Mouse (Mus musculus): ENCODE data around the gene Spdye4a. TPM values are rescaled to one million over a fixed set of nuclear protein-coding genes. Genes with fewer than 3 reads are reported as not detected.

Spdye4a gene
- polyA plus RNA-seq, 1 experiment: not detected

DNA sequence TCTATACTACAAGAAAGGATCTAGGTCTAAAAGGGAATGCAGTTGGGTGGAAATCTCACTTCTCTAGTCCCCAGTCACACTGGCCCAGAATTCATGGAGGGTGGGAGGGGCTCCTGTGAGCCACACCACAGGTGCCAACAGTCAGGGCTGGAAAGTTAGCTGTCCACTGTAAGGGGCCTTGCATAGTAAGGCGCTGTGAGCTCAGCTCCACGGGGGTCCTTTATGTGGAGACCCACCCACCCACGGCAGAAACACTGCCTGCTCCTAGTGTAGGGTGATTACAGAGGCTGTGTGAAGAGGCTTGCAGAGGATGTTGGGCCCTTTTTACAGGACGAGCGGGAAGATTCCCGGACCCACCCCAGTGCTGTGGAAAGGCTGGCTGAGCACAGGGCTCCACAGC, 25.3 kb upstream of the Spdye4a start:
- Histone ChIP-seq H3K27me3 (ENCODE audit: control insufficient read depth, insufficient read depth, low read length, poor library complexity, severe bottlenecking) (peaks cover 14% of the 10 kb centered on the region), H3K4me3 (ENCODE audit: low read depth, low read length) (no peak overlapping the region), H3K36me3 (ENCODE audit: control insufficient read depth, insufficient read depth, low read length, poor library complexity, severe bottlenecking) (no peaks in the 10 kb centered on the region), H3K9ac (ENCODE audit: low read depth, poor library complexity, severe bottlenecking) (no peak overlapping the region), H3K4me1 (ENCODE audit: control insufficient read depth, insufficient read depth, low read length) (no peaks in the 10 kb centered on the region), H3K9me3 (replicated peaks; ENCODE audit: control insufficient read depth, insufficient read depth, low read length, poor library complexity, severe bottlenecking) (no peaks in the 10 kb centered on the region), H3K27ac (ENCODE audit: insufficient read depth, low read length) (no peak overlapping the region)
- TF ChIP-seq EP300 (IDR thresholded peaks at IDR 0.05; ENCODE audit: insufficient read depth, low read depth, low read length) (no peak), POLR2A (IDR thresholded peaks at IDR 0.05; ENCODE audit: insufficient read depth, low read length) (no peak), CTCF (IDR thresholded peaks at IDR 0.05; ENCODE audit: low read depth, low read length) (no peak)

DNA sequence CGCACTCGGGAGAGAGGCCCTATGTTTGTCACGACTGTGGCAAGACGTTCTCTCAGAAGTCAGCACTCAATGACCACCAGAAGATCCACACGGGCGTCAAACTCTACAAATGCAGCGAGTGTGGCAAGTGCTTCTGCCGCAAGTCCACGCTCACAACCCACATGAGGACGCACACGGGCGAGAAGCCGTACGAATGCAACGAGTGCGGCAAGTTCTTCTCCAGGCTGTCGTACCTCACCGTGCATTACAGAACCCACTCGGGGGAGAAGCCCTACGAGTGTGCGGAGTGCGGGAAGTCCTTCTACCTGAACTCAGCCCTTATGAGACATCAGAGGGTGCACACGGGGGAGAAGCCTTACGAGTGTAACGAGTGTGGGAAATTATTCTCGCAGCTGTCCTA, 18.2 kb upstream of the Spdye4a start:
- no peak overlapping the region for H3K4me3 ChIP-seq (ENCODE audit: low read depth, low read length)
- no peaks in the 10 kb centered on the region for H3K9me3 ChIP-seq (replicated peaks; ENCODE audit: control insufficient read depth, insufficient read depth, low read length, poor library complexity, severe bottlenecking)
- no peak overlapping the region for H3K9ac ChIP-seq (ENCODE audit: low read depth, poor library complexity, severe bottlenecking)
- H3K27ac ChIP-seq (ENCODE audit: insufficient read depth, low read length): no peak overlapping the region
- TF ChIP-seq POLR2A (IDR thresholded peaks at IDR 0.05; ENCODE audit: insufficient read depth, low read length) (no peak), CTCF (IDR thresholded peaks at IDR 0.05; ENCODE audit: low read depth, low read length) (no peak), EP300 (IDR thresholded peaks at IDR 0.05; ENCODE audit: insufficient read depth, low read depth, low read length) (no peak)
- H3K27me3 ChIP-seq (ENCODE audit: control insufficient read depth, insufficient read depth, low read length, poor library complexity, severe bottlenecking): no peaks in the 10 kb centered on the region
- H3K4me1 ChIP-seq (ENCODE audit: control insufficient read depth, insufficient read depth, low read length): no peaks in the 10 kb centered on the region
- peaks cover 4% of the 10 kb centered on the region; the same call in 1 of the 2 replicates for H3K36me3 ChIP-seq (ENCODE audit: control insufficient read depth, insufficient read depth, low read length, poor library complexity, severe bottlenecking)

DNA sequence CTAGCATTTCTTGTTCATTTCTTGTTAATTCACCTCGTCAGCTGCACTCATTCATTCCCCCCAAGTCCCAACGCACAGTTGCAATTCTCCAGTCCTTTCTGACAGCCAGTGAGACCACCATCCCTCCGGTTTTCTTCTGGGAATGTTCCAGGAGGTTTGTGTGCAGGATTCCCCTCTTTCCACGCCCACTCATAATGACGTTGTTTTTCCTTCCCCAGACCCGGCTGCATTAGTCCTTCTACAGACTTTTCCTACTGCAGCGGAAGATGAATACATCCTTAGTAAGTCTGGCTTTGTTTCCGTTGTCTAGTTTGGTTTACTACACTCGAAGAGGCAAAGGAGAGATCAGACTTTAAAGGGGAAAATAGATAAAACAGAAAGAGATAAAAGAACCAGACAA, 9.3 kb upstream of the Spdye4a start:
- no peak for TF ChIP-seq CTCF (IDR thresholded peaks at IDR 0.05; ENCODE audit: low read depth, low read length)
- Histone ChIP-seq H3K27ac (ENCODE audit: insufficient read depth, low read length) (no peak overlapping the region), H3K9me3 (replicated peaks; ENCODE audit: control insufficient read depth, insufficient read depth, low read length, poor library complexity, severe bottlenecking) (no peaks in the 10 kb centered on the region), H3K4me3 (ENCODE audit: low read depth, low read length) (no peak overlapping the region), H3K27me3 (ENCODE audit: control insufficient read depth, insufficient read depth, low read length, poor library complexity, severe bottlenecking) (no peaks in the 10 kb centered on the region), H3K4me1 (ENCODE audit: control insufficient read depth, insufficient read depth, low read length) (no peaks in the 10 kb centered on the region), H3K36me3 (ENCODE audit: control insufficient read depth, insufficient read depth, low read length, poor library complexity, severe bottlenecking) (no peaks in the 10 kb centered on the region), H3K9ac (ENCODE audit: low read depth, poor library complexity, severe bottlenecking) (no peak overlapping the region)

DNA sequence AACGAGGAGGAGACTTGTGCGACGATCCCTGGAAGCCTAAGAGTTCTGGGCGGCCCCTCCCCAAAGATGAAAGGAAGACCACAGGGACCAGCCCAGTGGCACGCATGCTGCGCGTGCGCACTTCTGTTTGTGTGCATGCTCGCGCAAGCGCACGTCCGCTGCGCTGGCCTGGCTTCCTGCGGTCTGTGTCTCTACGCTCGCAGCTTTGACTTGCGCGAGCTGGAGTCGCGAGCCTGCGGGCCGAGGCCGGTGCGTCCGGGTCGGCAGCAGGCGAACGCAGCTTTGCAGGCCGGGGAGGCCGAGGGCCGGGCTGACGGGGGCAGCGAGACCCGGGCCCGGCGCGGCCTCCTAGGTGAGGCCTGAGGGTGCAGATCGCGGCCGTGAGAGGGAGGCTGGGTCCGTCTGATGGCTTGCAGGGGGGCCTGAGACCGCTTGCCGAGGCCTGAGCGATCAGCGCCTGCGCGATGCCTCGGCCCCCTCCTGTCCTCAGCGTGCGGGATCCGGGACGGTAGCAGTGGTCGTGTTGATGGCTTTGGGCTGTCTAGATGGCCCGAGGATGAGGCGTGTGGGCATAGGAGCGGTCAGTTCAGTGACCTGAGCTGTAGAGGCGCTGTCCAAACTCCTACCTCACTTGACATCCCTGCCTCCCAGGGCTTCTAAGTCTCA, 8.5 kb upstream of the Spdye4a start, which contains the start of gene Zfp12:
Gene Zfp12, plus strand, starts transcription at position 136 of the 666 bp plus-strand sequence.
- Histone ChIP-seq H3K27me3 (ENCODE audit: control insufficient read depth, insufficient read depth, low read length, poor library complexity, severe bottlenecking) (no peaks in the 10 kb centered on the region), H3K9ac (ENCODE audit: low read depth, poor library complexity, severe bottlenecking) (peak within 1 kb of the TSS; percentile 49), H3K36me3 (ENCODE audit: control insufficient read depth, insufficient read depth, low read length, poor library complexity, severe bottlenecking) (no peaks in the 10 kb centered on the region), H3K27ac (ENCODE audit: insufficient read depth, low read length) (no peak within 1 kb of the TSS), H3K9me3 (replicated peaks; ENCODE audit: control insufficient read depth, insufficient read depth, low read length, poor library complexity, severe bottlenecking) (no peaks in the 10 kb centered on the region), H3K4me1 (ENCODE audit: control insufficient read depth, insufficient read depth, low read length) (no peaks in the 10 kb centered on the region), H3K4me3 (ENCODE audit: low read depth, low read length) (peak within 1 kb of the TSS; percentile 69)
- TF ChIP-seq POLR2A (IDR thresholded peaks at IDR 0.05; ENCODE audit: insufficient read depth, low read length) (peak; percentile 21), EP300 (IDR thresholded peaks at IDR 0.05; ENCODE audit: insufficient read depth, low read depth, low read length) (0 out of 2 replicates have a peak, but pooled peaks have one; percentile 48), CTCF (IDR thresholded peaks at IDR 0.05; ENCODE audit: low read depth, low read length) (no peak)

DNA sequence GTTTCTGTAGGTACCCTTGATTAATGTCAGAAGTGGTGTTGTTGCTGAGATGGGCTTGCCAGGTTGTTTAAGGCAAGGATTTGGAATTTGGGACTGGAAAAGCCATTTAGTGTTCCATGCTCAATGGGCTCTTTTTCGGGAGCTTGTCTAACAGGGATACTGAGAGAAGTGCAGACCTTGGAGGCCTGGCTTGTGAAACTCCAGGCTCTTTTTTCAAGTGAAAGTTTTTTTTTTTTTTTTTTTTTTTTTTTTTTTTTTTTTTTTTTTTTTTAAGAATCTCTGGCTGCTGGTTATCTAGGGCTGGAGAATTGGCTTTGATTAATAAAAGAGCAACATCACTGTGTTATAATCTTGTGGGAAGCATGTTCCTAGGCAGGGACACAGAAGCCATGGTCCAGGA, 4.4 kb downstream of the Spdye4a start:
- H3K4me3 ChIP-seq (ENCODE audit: low read depth, low read length): no peak overlapping the region
- no peaks in the 10 kb centered on the region for H3K27me3 ChIP-seq (ENCODE audit: control insufficient read depth, insufficient read depth, low read length, poor library complexity, severe bottlenecking)
- H3K27ac ChIP-seq (ENCODE audit: insufficient read depth, low read length): no peak overlapping the region
- H3K36me3 ChIP-seq (ENCODE audit: control insufficient read depth, insufficient read depth, low read length, poor library complexity, severe bottlenecking): no peaks in the 10 kb centered on the region
- H3K9ac ChIP-seq (ENCODE audit: low read depth, poor library complexity, severe bottlenecking): no peak overlapping the region
- no peak for TF ChIP-seq POLR2A (IDR thresholded peaks at IDR 0.05; ENCODE audit: insufficient read depth, low read length)
- no peak for TF ChIP-seq CTCF (IDR thresholded peaks at IDR 0.05; ENCODE audit: low read depth, low read length)
- no peak for TF ChIP-seq EP300 (IDR thresholded peaks at IDR 0.05; ENCODE audit: insufficient read depth, low read depth, low read length)
- no peaks in the 10 kb centered on the region for H3K9me3 ChIP-seq (replicated peaks; ENCODE audit: control insufficient read depth, insufficient read depth, low read length, poor library complexity, severe bottlenecking)
- H3K4me1 ChIP-seq (ENCODE audit: control insufficient read depth, insufficient read depth, low read length): no peaks in the 10 kb centered on the region

DNA sequence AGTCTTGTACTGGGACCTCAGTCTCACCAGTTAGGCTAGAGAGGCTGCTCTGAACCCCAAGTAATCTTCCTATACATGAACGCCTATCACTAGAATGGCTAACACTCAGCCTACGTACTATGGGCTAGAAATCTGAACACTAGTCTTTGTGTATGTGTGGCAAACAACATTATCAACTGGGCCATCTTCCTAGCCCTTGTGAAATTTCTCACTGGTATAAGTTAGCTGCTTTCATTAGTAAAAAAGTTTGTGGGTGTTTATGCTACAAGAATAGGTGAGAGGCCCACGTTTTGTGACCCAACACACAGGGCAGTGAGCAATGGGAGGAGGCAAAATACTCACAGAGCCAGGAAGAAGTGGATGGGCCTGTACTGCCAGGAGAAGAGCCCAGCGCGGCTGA, 5.7 kb downstream of the Spdye4a start:
- H3K4me3 ChIP-seq (ENCODE audit: low read depth, low read length): no peak overlapping the region
- H3K9me3 ChIP-seq (replicated peaks; ENCODE audit: control insufficient read depth, insufficient read depth, low read length, poor library complexity, severe bottlenecking): no peaks in the 10 kb centered on the region
- no peaks in the 10 kb centered on the region for H3K36me3 ChIP-seq (ENCODE audit: control insufficient read depth, insufficient read depth, low read length, poor library complexity, severe bottlenecking)
- H3K27ac ChIP-seq (ENCODE audit: insufficient read depth, low read length): no peak overlapping the region
- H3K27me3 ChIP-seq (ENCODE audit: control insufficient read depth, insufficient read depth, low read length, poor library complexity, severe bottlenecking): no peaks in the 10 kb centered on the region
- no peak overlapping the region for H3K9ac ChIP-seq (ENCODE audit: low read depth, poor library complexity, severe bottlenecking)
- no peaks in the 10 kb centered on the region for H3K4me1 ChIP-seq (ENCODE audit: control insufficient read depth, insufficient read depth, low read length)
- TF ChIP-seq CTCF (IDR thresholded peaks at IDR 0.05; ENCODE audit: low read depth, low read length) (no peak), POLR2A (IDR thresholded peaks at IDR 0.05; ENCODE audit: insufficient read depth, low read length) (no peak), EP300 (IDR thresholded peaks at IDR 0.05; ENCODE audit: insufficient read depth, low read depth, low read length) (no peak)

All from ES-Bruce4 (cell line).